Mouse (Mus musculus): ENCODE results near the gene Drc3.
"Not testable (repeated sequence)": the region's sequence is repeated elsewhere in the genome, so short reads cannot be mapped to it uniquely, and the experiment has no call there.

Drc3 gene

GRCm38 (mm10) chr11:60396546-60396945 is 43.4 kb downstream of the Drc3 start:
- DNase-seq (ENCODE audit: low read depth), result peak; percentile 18

- DNase-seq (ENCODE audit: low read depth), result no peak
Measured at GRCm38 (mm10) chr11:60397172-60397571, 44.0 kb downstream of the Drc3 start.

- DNase-seq (ENCODE audit: low read depth), result peak; percentile 54
Measured at GRCm38 (mm10) chr11:60406606-60407005, 53.5 kb downstream of the Drc3 start.

GRCm38 (mm10) chr11:60412173-60412572 is 59.0 kb downstream of the Drc3 start:
- DNase-seq (ENCODE audit: low read depth), result peak; percentile 90

GRCm38 (mm10) chr11:60412921-60413320 is 59.8 kb downstream of the Drc3 start:
- no peak for DNase-seq (ENCODE audit: low read depth)

- no peak for DNase-seq (ENCODE audit: low read depth)
Measured at GRCm38 (mm10) chr11:60416590-60416962, 63.4 kb downstream of the Drc3 start.

GRCm38 (mm10) chr11:60416963-60417716 is 64.0 kb downstream of the Drc3 start, which contains the start of gene Gid4:
Gene Gid4, plus strand, starts transcription at chr11:60417145.
- DNase-seq (ENCODE audit: low read depth), result peak; percentile 100

- peak; percentile 54 for DNase-seq (ENCODE audit: low read depth)
Measured at GRCm38 (mm10) chr11:60417717-60418472, 64.8 kb downstream of the Drc3 start, which contains the start of gene Atpaf2. Gene Atpaf2, minus strand, starts transcription at chr11:60418457.

- no peak for DNase-seq (ENCODE audit: low read depth)
Measured at GRCm38 (mm10) chr11:60418473-60418803, 65.3 kb downstream of the Drc3 start.

- DNase-seq (ENCODE audit: low read depth), result peak; percentile 25
Measured at GRCm38 (mm10) chr11:60422046-60422668, 69.0 kb downstream of the Drc3 start.

GRCm38 (mm10) chr11:60423006-60423405 is 69.9 kb downstream of the Drc3 start:
- DNase-seq (ENCODE audit: low read depth), result no peak

- DNase-seq (ENCODE audit: low read depth), result no peak
Measured at GRCm38 (mm10) chr11:60426417-60426816, 73.3 kb downstream of the Drc3 start.

- no peak for DNase-seq (ENCODE audit: low read depth)
Measured at GRCm38 (mm10) chr11:60427628-60428027, 74.5 kb downstream of the Drc3 start.

GRCm38 (mm10) chr11:60433501-60433900 is 80.4 kb downstream of the Drc3 start:
- DNase-seq (ENCODE audit: low read depth), result no peak

GRCm38 (mm10) chr11:60435133-60435532 is 82.0 kb downstream of the Drc3 start:
- no peak for DNase-seq (ENCODE audit: low read depth)

- peak; percentile 62 for DNase-seq (ENCODE audit: low read depth)
Measured at GRCm38 (mm10) chr11:60436618-60437017, 83.5 kb downstream of the Drc3 start.

- DNase-seq (ENCODE audit: low read depth), result not testable (repeated sequence)
Measured at GRCm38 (mm10) chr11:60439621-60440020, 86.5 kb downstream of the Drc3 start.

- no peak for DNase-seq (ENCODE audit: low read depth)
Measured at GRCm38 (mm10) chr11:60440176-60440575, 87.0 kb downstream of the Drc3 start.

GRCm38 (mm10) chr11:60442896-60443295 is 89.8 kb downstream of the Drc3 start:
- no peak for DNase-seq (ENCODE audit: low read depth)
